Mouse (Mus musculus) Muller cell, postnatal 12 days (primary cell): ENCODE measurements around the gene D330045A20Rik.
"Not testable (repeated sequence)": the region's sequence is repeated elsewhere in the genome, so short reads cannot be mapped to it uniquely, and the experiment has no call there.

Source experiments
- DNase-seq: peaks from one replicate; pipeline ENCODE4 v3.0.0-alpha.2; 2015; ENCODE audit errors: inconsistent ontology term

Gene D330045A20Rik

DNA sequence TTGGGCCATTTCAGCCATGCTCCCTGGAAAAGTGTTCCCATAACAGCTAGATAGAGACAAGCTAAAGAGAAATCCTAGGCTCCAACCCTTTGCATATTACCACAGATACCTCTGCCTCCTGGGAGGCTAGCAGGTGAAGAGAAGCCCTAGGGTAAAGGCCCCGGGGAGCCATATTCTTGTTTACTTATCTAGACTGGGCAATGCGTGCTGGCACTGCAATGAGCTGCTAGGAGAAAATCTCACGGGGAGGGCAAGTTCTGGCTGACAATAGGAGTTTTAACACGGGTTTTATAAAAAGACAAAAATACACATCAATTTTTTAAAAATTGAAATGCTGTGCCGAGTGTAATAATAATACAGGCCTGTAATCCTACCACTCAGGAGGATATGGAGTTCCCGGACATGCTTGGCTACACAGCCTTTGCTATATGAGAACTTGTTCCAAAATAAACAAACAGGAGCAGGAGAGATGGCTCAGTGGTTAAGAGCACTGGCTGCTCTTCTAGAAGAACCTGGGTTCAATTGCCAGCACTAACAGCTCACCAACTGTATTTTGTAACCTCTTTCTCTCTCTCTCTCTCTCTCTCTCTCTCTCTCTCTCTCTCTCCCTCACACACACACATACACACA lies 98.6 kb downstream of the D330045A20Rik start:
- DNase-seq, result no peak

DNA sequence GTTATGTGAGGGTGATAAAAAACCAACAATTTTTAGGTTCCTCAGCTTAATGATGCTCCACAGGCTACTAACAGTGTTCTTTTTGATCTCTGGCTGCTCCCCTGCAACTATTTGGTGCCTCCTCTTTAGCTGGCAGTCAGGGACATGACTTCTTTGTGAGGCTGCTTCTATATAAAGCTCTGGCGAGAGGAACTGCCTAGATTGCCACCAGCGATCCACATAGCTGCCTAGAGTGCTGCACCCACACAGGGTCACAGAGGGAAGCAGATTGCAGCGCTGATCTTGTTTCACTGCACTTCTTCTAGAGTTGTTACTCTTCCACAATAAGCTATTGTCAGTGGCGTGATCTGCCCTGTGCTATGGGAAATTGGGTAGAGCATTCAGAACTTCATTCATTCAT lies 103.4 kb downstream of the D330045A20Rik start:
- no peak for DNase-seq

DNA sequence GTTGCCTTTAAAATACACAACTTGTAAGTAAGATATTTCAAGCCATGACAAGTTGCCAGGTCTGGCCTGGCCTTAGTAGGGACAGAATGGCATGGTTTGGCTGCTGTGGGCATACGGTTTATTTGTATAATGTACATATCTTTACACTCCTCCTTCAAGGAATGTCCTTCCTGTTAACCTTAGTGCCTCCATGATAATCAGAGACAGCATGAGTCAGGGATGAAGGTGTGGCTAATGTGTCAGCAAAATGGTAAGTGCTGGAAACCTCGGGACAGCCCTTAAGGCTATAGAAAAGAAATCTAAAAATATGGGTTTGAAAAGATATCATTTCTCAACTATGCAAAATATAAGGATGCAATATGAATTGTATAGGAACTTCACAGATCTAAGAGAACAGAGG lies 106.5 kb downstream of the D330045A20Rik start:
- DNase-seq, result not testable (repeated sequence)

DNA sequence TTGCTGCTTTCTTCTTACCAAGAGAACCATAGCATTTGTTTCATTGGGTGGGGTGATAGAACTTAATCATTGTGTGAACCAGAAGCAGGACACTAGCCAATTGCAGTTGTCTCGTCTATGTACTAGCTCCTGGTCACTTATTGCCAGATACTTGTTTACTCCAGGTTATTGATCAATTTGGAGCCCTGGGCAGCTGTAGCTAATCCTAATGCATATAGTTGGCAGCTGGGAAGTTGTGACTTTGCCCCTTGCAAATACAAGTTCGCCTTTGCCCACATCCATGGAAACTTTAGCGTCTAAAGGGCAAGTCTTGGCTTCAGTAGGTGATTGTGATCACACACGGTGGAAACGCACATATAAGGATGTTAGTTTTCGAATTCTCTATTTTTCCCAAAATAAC lies 116.2 kb downstream of the D330045A20Rik start:
- no peak for DNase-seq
